Mouse (Mus musculus): ENCODE measurements around the gene Spata20.
A peak's percentile ranks its signal among the peaks of the same experiment; 100 is the strongest.

Spata20 gene

GRCm38 (mm10) chr11:94482738-94483137 is 3.2 kb downstream of the Spata20 start:
- no peak for DNase-seq (ENCODE audit: low spot score in 2 of 2)

GRCm38 (mm10) chr11:94481963-94482362 is 4.0 kb downstream of the Spata20 start:
- no peak for DNase-seq (ENCODE audit: low spot score in 2 of 2)

GRCm38 (mm10) chr11:94480382-94480781 is 5.6 kb downstream of the Spata20 start:
- no peak for DNase-seq (ENCODE audit: low spot score in 2 of 2)

GRCm38 (mm10) chr11:94477651-94478050 is 8.3 kb downstream of the Spata20 start:
- no peak for DNase-seq (ENCODE audit: low spot score in 2 of 2)

GRCm38 (mm10) chr11:94475722-94476121 is 10.3 kb downstream of the Spata20 start:
- DNase-seq (ENCODE audit: low spot score in 2 of 2) = no peak

GRCm38 (mm10) chr11:94474544-94474910 is 11.5 kb downstream of the Spata20 start:
- no peak for DNase-seq (ENCODE audit: low spot score in 2 of 2)

GRCm38 (mm10) chr11:94473707-94474543 is 12.1 kb downstream of the Spata20 start, which contains the start of gene Cacna1g:
TSS of gene Cacna1g (minus strand) at chr11:94474198.
- DNase-seq (ENCODE audit: low spot score in 2 of 2) = peak; percentile 85 to 93

- no peak for DNase-seq (ENCODE audit: low spot score in 2 of 2)
Observed at GRCm38 (mm10) chr11:94472916-94473706, 12.9 kb downstream of the Spata20 start.

- no peak for DNase-seq (ENCODE audit: low spot score in 2 of 2)
Observed at GRCm38 (mm10) chr11:94472585-94472915, 13.4 kb downstream of the Spata20 start.

- DNase-seq (ENCODE audit: low spot score in 2 of 2) = no peak
Observed at GRCm38 (mm10) chr11:94471740-94472584, 14.0 kb downstream of the Spata20 start.

GRCm38 (mm10) chr11:94470391-94470790 is 15.6 kb downstream of the Spata20 start:
- DNase-seq (ENCODE audit: low spot score in 2 of 2) = no peak

GRCm38 (mm10) chr11:94469136-94470064 is 16.6 kb downstream of the Spata20 start:
- DNase-seq (ENCODE audit: low spot score in 2 of 2) = peak in 1 of 2 experiments; percentile 52

- no peak for DNase-seq (ENCODE audit: low spot score in 2 of 2)
Observed at GRCm38 (mm10) chr11:94468582-94469064, 17.4 kb downstream of the Spata20 start.

GRCm38 (mm10) chr11:94466333-94466855 is 19.6 kb downstream of the Spata20 start:
- DNase-seq (ENCODE audit: low spot score in 2 of 2) = no peak

- no peak for DNase-seq (ENCODE audit: low spot score in 2 of 2)
Observed at GRCm38 (mm10) chr11:94464170-94464569, 21.8 kb downstream of the Spata20 start.

GRCm38 (mm10) chr11:94461856-94462255 is 24.1 kb downstream of the Spata20 start:
- no peak for DNase-seq (ENCODE audit: low spot score in 2 of 2)

- no peak for DNase-seq (ENCODE audit: low spot score in 2 of 2)
Observed at GRCm38 (mm10) chr11:94457001-94457400, 29.0 kb downstream of the Spata20 start.

- DNase-seq (ENCODE audit: low spot score in 2 of 2) = no peak
Observed at GRCm38 (mm10) chr11:94456347-94456746, 29.6 kb downstream of the Spata20 start.

GRCm38 (mm10) chr11:94455161-94455820 is 30.7 kb downstream of the Spata20 start:
- no peak for DNase-seq (ENCODE audit: low spot score in 2 of 2)

- DNase-seq (ENCODE audit: low spot score in 2 of 2) = no peak
Observed at GRCm38 (mm10) chr11:94454756-94455155, 31.2 kb downstream of the Spata20 start.

Measured in urinary bladder, postnatal 4 days (tissue).